Mouse (Mus musculus) liver, adult 2 months (tissue): ENCODE results near the gene Fibp. TPM values are rescaled to one million over a fixed set of nuclear protein-coding genes. Genes with fewer than 3 reads are reported as not detected.

Experiments used
- DNase-seq: peaks from one replicate; pipeline ENCODE4 v3.0.0-alpha.2; 2011; ENCODE audit warnings: low read depth, low spot score; ENCODE audit errors: extremely low read depth
- H3K27ac ChIP-seq: fragments of 200-500 bp; replicated peaks from 2 replicates; pipeline ENCODE4 v1.5.1; 2012; ENCODE audit warnings: low read depth, mild to moderate bottlenecking, control low read depth, inconsistent platforms, low read length; ENCODE audit not compliant: insufficient read depth
- H3K27me3 ChIP-seq: fragments of 200-500 bp; 2 replicates; pipeline ENCODE4 v1.6.1; 2012; ENCODE audit warnings: mild to moderate bottlenecking, moderate library complexity, low read length, inconsistent platforms; ENCODE audit not compliant: control insufficient read depth, insufficient read depth
- H3K36me3 ChIP-seq: fragments of 200-500 bp; 2 replicates; pipeline ENCODE4 v1.6.1; 2012; ENCODE audit warnings: low read length, inconsistent platforms; ENCODE audit not compliant: control insufficient read depth, insufficient read depth
- H3K4me1 ChIP-seq: fragments of 200-500 bp; 2 replicates; pipeline ENCODE4 v1.6.1; 2011; ENCODE audit warnings: low read length; ENCODE audit not compliant: control insufficient read depth, insufficient read depth
- H3K4me3 ChIP-seq: fragments of 200-500 bp; 2 replicates; pipeline ENCODE4 v1.5.1; 2011; ENCODE audit warnings: low read depth, mild to moderate bottlenecking, control low read depth, low read length, moderate library complexity; ENCODE audit not compliant: insufficient read depth
- H3K79me2 ChIP-seq: fragments of 200-500 bp; 2 replicates; pipeline ENCODE4 v1.6.1; 2012; ENCODE audit warnings: inconsistent platforms, mild to moderate bottlenecking, low read length, moderate library complexity; ENCODE audit not compliant: control insufficient read depth, insufficient read depth
- H3K9ac ChIP-seq: fragments of 200-500 bp; 2 replicates; pipeline ENCODE4 v1.6.1; 2012; ENCODE audit warnings: low read depth, mild to moderate bottlenecking, control low read depth, inconsistent platforms, low read length
- CTCF ChIP-seq: fragments of 200-500 bp; IDR thresholded peaks from 2 replicates; pipeline ENCODE4 v1.5.1; 2011; ENCODE audit warnings: low read depth, low read length, control low read depth
- POLR2A ChIP-seq: fragments of 200-500 bp; IDR thresholded peaks from 2 replicates; pipeline ENCODE4 v1.6.1; 2011; ENCODE audit warnings: low read length, control low read depth; ENCODE audit not compliant: insufficient read depth; ENCODE audit errors: extremely low read depth
- WGBS: fragments of 180-500 bp; shearing (Covaris S2); methylation state at CpG from one replicate; pipeline ENCODE4 v1.1.7; 2018; 5-methylcytosine and 5-hydroxymethylcytosine counted together
- polyA plus RNA-seq: library from polyadenylated mRNA; depleted of rRNA; stranded (reverse); fragments of >200 nt; gene quantifications from 2 replicates; pipeline ENCODE4 v1.2.3, GENCODE M21; 2012
- total RNA-seq: library from RNA; depleted of rRNA; stranded (reverse); fragments of >200 nt; gene quantifications from 2 replicates; pipeline ENCODE4 v1.2.3, GENCODE M21; 2014

The Fibp gene
- total and polyA plus RNA-seq, 2 experiments: 25.8 to 46.6 TPM

GRCm38 (mm10) chr19:5494314-5494713, 33.9 kb downstream of the Fibp start:
- DNase-seq: no peak
- no peak for TF ChIP-seq CTCF
- TF ChIP-seq POLR2A: no peak
- 69% methylated on average over 3 of the region's 3 CpGs for WGBS
- no peak overlapping the region for H3K27ac ChIP-seq
- H3K27me3 ChIP-seq: no peaks in the 10 kb centered on the region
- H3K4me3 ChIP-seq: no peak overlapping the region
- no peaks in the 10 kb centered on the region for H3K4me1 ChIP-seq
- peaks cover 4% of the 10 kb centered on the region; the same call in 1 of the 2 replicates for H3K79me2 ChIP-seq
- H3K36me3 ChIP-seq: peaks cover 10% of the 10 kb centered on the region; the same call in 1 of the 2 replicates
- H3K9ac ChIP-seq: no peak overlapping the region

GRCm38 (mm10) chr19:5495353-5496051, 35.1 kb downstream of the Fibp start:
- WGBS: 86% methylated on average over 12 of the region's 12 CpGs
- Histone ChIP-seq H3K79me2 (peaks cover 4% of the 10 kb centered on the region; the same call in 1 of the 2 replicates), H3K36me3 (peaks cover 10% of the 10 kb centered on the region; the same call in 1 of the 2 replicates), H3K9ac (no peak overlapping the region), H3K4me3 (no peak overlapping the region), H3K27me3 (no peaks in the 10 kb centered on the region), H3K27ac (no peak overlapping the region), H3K4me1 (no peaks in the 10 kb centered on the region)
- TF ChIP-seq POLR2A: no peak
- TF ChIP-seq CTCF: no peak
- DNase-seq: no peak

GRCm38 (mm10) chr19:5496052-5496370, 35.6 kb downstream of the Fibp start:
- WGBS: 93% methylated on average over 16 of the region's 16 CpGs
- no peak for DNase-seq
- Histone ChIP-seq H3K36me3 (peaks cover 10% of the 10 kb centered on the region; the same call in 1 of the 2 replicates), H3K27ac (no peak overlapping the region), H3K9ac (no peak overlapping the region), H3K79me2 (no peaks in the 10 kb centered on the region), H3K4me3 (no peak overlapping the region), H3K27me3 (no peaks in the 10 kb centered on the region), H3K4me1 (no peaks in the 10 kb centered on the region)
- TF ChIP-seq POLR2A: no peak
- TF ChIP-seq CTCF: no peak

- Histone ChIP-seq H3K4me1 (no peaks in the 10 kb centered on the region), H3K27ac (no peak overlapping the region), H3K79me2 (no peaks in the 10 kb centered on the region), H3K9ac (no peak overlapping the region), H3K27me3 (no peaks in the 10 kb centered on the region), H3K4me3 (no peak overlapping the region), H3K36me3 (no peaks in the 10 kb centered on the region)
- TF ChIP-seq CTCF (no peak), POLR2A (no peak)
- DNase-seq: no peak
- WGBS: 85% methylated on average over 2 of the region's 2 CpGs
Observed at GRCm38 (mm10) chr19:5500330-5500875, 40.0 kb downstream of the Fibp start.

- no peak within 1 kb of the TSS for H3K9ac ChIP-seq
- no peak for DNase-seq
- H3K4me3 ChIP-seq: no peak within 1 kb of the TSS
- 79% methylated on average over 17 of the region's 17 CpGs for WGBS
- TF ChIP-seq POLR2A (no peak), CTCF (no peak)
- no peaks in the 10 kb centered on the region for H3K27me3 ChIP-seq
- H3K27ac ChIP-seq: no peak within 1 kb of the TSS
- H3K4me1 ChIP-seq: no peaks in the 10 kb centered on the region
- H3K79me2 ChIP-seq: no peaks in the 10 kb centered on the region; the same call in 1 of the 2 replicates
- H3K36me3 ChIP-seq: no peaks in the 10 kb centered on the region
Observed at GRCm38 (mm10) chr19:5503687-5504086, 43.3 kb downstream of the Fibp start, which contains the start of gene 1700020D05Rik. TSS of gene 1700020D05Rik (minus strand) at chr19:5503787.
